Mouse (Mus musculus) G1E (cell line): ENCODE results near the gene Recql5.

Experiments
- CTCF ChIP-seq: IDR thresholded peaks from 2 replicates; pipeline ENCODE4 v1.5.1; 2012; ENCODE audit warnings: low read depth, low read length, inconsistent platforms, mixed read lengths
- GATA1 ChIP-seq: IDR thresholded peaks from 2 replicates; pipeline ENCODE4 v1.6.1; 2012; ENCODE audit warnings: borderline replicate concordance, low read length, inconsistent platforms, mixed read lengths
- GATA2 ChIP-seq: IDR thresholded peaks from 2 replicates; pipeline ENCODE4 v1.6.1; 2012; ENCODE audit warnings: low read depth, low read length, inconsistent platforms, borderline replicate concordance
- POLR2AphosphoS5 ChIP-seq: IDR thresholded peaks from 2 replicates; pipeline ENCODE4 v1.6.1; 2012; ENCODE audit warnings: low read depth, low read length, inconsistent platforms; ENCODE audit not compliant: insufficient replicate concordance
- TAL1 ChIP-seq: conservative IDR thresholded peaks from 2 replicates; pipeline ENCODE4 v1.6.1; 2012; ENCODE audit warnings: low read depth, low read length, inconsistent platforms, mixed read lengths

- TF ChIP-seq CTCF (no peak), POLR2AphosphoS5 (no peak), TAL1 (no peak), GATA1 (no peak), GATA2 (no peak)
These were observed 42.3 kb upstream of the Recql5 start for GRCm38 (mm10) chr11:115975544-115975943.
